Mouse (Mus musculus): ENCODE measurements around the gene Ppp2r5c.

Ppp2r5c gene

DNA sequence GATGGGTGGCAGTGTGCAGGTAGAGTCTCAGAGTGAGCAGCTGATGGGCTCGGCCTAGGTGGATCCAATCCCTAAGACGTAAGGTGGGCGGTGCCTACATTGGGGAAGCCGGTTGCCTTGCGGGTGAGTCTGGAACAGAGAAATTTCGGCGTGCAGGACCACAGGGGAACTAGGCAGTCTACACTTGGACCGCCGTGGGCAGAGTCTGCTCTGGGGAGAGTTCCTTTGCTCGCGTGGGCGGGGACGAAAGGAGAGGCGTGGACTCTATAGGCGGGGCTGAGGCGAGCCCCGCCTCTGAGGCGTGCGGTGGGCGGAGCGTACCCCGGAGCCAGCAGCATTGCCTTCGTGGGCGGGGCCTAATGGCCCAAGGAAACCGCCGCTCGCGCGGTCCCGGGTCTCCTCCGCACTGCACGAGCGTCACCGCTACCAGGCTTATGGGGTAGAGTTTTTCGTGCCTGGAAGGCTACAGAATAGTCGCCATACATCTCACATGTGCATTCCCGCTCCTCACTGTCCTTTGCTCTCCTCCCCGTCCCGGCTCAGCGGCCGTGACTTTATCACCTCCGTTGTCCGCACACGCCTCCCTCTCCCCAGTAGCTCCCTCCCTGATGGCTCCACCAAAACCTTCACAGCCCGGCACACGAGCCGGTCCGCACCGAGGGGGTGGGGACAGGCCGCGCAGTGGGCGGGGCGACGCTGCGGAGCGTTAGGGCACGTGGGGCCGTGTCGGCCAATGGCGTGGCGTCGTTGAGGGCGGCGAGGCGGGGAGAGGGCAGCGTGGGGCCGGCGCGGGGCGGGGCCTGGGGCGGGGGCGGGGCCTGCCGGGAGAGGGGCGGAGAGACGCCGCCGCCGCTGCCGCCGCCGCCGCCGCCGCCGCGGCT is at the start of gene Ppp2r5c:
Gene Ppp2r5c (plus strand): TSS at position 831 of the 881 bp plus-strand sequence.
- DNase-seq (ENCODE audit: low read depth, low spot score) = peak; percentile 78

DNA sequence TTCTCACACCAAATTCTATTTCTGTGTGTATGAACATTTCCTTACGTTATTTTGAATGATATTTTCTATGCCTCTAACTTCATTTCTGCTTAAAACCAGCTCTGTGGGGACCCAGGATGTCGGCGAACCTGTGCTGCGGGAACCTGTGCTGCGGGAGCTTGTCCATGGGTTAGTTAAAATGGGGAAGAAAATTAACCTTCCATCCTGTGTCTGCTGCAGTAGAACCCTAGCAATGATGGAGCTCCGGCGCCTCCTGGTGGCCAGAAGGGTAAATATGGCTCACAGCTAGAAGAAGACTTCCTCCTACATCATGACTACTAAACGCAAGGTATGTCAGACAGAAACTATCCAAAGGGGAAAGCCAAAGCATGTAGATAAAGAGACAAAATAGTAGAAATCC is 48.6 kb upstream of the Ppp2r5c start:
- no peak for DNase-seq (ENCODE audit: low read depth, low spot score)

DNA sequence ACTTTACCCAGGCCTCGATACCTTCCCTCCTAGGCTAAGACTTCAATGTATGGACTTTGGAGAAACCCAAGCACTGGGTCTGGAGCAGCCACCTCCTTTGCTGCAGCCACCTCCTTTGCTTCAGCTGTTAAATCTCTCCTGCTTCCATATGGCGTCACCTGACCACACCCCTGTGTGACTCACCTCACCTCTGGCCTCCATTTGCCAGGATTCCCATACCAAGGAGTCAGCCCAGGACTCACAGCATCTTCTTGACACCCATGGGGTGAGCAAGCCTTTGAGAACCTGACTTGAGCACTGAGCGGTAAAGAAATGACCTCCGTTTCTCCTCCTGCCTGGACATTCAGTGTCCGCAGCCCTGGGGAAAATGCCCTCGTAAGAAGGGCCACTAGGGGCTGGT is 47.8 kb upstream of the Ppp2r5c start:
- DNase-seq (ENCODE audit: low read depth, low spot score) = no peak

DNA sequence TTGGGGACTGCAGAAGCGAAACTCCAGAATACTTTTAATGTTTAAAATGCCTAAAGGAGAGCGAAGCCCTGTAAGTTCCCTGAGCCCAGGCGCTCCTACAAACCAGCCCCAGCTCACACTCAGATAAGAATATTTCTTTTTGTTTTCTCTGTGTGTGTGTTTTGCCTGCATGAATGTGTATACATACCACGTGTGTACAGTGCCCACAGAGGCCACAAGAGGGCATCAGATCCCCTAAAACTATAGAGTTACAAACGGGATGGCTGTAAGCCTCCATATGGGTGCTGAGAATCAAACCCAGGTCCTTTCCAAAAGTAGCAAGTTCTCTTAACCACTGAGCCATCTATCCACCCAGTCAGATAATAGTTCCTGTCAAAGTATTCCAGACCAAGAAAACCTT is 46.0 kb upstream of the Ppp2r5c start:
- DNase-seq (ENCODE audit: low read depth, low spot score) = no peak

DNA sequence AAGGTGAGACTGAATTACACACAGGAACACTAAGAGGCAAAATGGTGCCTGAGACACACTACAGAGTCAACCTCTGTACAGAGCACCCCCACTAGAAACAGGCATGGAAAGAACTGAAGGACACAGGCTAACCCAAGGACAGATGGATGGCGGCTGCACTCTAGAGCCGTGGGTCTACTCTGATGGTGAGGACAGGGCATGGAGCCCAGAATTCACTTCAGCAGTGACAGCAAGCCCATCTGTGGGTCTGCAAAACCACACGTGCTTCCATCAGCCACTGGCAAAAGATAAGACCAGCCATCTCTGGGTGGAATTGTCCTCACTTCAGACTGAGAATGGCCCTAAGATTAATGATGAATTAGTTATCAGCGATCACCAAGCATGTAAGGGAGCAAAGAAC is 45.0 kb upstream of the Ppp2r5c start:
- no peak for DNase-seq (ENCODE audit: low read depth, low spot score)

DNA sequence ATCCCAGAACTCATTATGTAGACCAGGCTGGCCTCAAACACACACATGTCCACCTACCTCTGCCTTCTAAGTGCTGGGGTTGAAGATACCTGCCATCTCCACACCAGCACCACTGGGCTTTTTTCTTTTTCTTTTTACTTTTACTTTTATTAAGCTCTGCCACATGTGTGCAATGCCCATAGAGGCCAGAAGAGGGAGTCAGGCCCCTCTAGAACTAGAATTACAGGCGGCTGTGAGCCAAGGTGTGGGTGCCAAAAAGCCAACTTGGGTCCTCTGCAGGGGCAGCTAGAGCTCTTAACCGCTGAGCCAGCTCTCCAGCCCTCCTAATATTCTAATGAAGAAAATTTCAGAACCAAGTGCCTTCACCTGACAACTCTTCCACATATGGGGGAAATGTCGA is 30.7 kb upstream of the Ppp2r5c start:
- no peak for DNase-seq (ENCODE audit: low read depth, low spot score)

DNA sequence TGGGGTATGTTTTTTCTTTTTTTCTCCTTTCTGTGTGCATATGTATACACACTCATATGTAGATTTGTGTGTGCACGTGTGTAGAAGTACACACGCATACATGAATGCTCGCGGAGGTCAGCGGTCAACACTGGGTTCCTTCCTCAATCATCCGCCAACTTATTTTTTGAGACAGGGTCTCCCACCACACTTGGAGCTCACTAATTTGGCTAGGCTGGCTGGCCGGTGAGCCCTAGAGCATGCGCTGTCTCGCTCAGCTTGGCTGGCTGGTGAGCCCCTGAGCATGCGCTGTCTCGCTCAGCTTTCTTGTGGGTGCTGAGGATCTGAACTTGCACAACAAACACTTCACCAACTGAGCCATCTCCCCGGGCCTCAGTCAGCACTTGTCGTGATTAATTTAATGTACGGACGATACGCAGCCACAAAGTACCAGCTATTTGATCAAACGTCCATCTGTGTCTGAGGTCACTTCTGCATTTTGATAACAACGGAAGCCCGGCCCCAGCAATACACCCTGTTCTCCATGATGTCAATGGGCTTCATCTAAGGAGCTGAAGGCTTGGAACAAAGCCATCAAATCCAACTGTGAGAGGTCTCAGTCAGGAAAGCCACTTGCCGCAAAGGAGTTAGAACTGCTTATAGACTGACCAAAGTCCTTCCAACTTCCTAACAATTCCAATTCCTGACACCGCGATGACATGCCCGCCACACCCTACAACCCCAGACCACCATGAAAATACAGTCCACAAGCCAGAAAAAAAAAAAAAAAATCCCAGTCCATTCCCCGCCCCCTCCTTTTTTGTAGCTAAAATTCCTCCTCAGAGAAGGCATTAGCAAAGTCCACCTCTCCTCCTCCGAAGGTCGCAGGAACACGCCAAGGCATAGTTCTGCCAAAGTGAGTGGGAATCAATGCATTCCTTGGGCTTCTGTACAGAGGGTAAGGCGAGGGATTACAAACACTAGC is 29.6 kb upstream of the Ppp2r5c start:
- no peak for DNase-seq (ENCODE audit: low read depth, low spot score)

DNA sequence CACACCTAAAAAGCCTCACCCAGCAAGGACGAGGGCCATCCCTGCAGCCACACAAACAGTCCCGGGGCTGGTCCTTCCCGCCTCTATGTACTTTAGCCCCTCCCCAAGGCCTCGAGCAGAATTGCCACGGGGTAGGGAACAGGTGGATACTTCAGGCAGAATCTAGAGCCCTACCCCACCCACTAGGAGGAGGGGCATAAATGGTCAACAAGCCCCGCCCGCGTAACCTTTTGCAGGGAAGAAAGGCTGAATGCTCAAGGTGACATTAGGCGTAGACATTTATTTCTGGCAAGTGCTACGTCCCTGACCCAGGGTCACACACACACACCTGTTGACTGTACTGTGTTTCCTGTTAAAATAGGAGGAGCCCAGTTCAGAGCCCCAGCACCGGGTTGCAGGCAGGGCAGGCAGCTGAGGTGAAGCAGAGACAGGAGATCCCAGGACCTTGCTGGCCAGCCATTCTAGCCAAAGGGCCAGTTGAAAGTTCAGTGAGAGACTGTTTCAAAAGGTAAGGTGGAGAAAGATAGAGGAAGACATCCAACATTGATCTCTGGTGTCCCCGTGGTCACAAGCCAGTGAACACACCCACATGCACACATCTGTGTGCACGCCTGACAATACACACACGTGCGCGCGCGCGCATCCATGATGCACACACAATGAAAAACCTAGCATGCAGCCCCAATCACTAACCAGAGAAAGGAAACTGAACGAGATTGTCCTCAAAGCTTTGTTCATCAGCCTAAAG is 28.8 kb upstream of the Ppp2r5c start:
- no peak for DNase-seq (ENCODE audit: low read depth, low spot score)

DNA sequence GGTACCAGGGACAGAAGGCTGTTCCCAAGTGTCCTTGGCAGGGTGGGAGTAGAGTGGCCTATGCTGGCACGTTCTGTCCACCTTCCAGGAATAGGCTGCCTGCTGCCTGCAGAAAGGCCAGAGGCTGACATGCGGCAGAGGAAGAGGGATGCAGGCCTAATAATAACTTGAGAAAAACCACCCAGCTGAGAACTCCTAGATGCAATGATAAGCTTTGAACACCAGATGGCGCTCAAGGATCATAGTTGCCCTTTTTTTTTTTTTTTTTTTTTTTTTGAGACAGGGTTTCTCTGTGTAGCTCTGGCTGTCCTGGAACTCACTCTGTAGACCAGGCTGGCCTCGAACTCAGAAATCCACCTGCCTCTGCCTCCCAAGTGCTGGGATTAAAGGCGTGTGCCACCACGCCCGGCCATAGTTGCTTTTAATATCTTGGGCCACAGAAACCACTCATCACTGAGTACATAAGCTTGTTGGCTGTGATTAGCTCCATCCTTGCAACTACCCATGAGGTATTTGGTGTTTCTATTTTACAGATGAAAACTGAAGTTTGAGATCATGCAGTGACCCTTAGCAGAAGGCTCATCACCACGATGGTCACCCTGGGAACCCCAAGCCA is 28.1 kb upstream of the Ppp2r5c start:
- peak; percentile 49 for DNase-seq (ENCODE audit: low read depth, low spot score)

DNA sequence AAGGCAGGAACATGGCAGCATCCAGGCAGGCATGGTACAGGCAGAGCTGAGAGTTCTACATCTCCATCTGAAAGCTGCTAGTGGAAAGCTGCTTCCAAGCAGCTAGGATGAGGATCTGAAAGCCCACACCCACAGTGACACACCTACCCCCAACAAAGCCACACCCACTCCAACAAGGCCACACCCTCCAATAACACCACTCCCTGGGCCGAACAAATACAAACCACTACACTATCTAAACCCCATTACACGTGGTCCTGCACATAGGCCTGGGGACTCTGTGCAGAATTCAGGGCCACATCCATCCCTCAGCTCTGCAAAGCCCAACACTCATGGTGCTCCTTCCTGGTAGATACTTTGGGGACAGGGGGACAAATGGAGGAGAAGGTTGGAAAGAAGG is 27.0 kb upstream of the Ppp2r5c start:
- no peak for DNase-seq (ENCODE audit: low read depth, low spot score)

DNA sequence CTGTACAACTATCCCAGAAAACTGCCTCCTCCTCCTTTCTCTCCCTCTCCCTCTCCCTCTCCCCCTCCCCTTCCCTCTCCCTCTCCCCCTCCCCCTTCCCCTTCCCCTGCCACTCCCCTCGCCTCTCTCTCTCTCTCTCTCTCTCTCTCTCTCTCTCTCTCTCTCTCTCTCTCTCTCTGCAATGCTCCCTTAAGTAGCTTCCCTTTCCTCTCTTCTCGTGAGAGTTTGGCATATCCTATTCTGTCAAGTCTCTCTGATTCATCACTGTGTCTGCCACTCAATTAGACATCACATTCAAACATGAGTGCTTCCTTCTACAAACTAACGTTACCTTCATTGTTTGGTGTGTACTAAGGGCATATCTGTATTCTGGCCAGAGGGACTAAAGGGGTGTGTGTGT is 25.6 kb upstream of the Ppp2r5c start:
- DNase-seq (ENCODE audit: low read depth, low spot score) = no peak

DNA sequence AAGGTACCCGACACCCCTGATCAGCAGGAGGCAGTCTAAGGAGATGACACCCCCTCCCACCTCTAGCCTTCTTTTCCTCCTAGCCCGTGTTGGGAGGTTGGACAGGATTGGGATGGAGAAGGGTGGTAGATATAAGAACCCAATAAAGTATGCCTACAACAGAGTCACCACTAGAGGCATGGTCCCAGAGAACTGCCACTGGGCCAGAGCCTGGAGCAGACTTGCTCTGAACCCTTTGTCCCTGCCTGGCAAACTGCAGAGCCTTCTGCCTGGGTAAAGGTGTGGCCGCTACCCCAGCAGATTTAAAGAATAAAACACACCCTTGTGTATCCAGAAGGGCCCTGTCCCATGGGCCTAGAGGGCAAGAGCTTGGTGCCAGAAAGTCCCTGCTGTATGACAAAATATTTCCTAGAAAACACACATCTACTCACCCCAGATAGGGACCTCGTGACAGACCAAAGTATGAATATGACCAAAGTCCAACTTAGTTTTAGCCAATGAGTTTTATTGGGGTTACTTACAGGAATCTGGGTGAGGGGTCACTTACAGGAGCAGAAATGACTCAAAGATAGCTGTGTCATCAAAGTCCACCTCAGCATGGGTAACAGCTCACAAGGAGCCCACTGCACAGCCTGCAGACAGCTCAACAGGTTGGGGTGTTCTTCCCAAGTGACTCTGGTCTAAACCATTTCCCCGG is 22.8 kb upstream of the Ppp2r5c start:
- no peak for DNase-seq (ENCODE audit: low read depth, low spot score)

DNA sequence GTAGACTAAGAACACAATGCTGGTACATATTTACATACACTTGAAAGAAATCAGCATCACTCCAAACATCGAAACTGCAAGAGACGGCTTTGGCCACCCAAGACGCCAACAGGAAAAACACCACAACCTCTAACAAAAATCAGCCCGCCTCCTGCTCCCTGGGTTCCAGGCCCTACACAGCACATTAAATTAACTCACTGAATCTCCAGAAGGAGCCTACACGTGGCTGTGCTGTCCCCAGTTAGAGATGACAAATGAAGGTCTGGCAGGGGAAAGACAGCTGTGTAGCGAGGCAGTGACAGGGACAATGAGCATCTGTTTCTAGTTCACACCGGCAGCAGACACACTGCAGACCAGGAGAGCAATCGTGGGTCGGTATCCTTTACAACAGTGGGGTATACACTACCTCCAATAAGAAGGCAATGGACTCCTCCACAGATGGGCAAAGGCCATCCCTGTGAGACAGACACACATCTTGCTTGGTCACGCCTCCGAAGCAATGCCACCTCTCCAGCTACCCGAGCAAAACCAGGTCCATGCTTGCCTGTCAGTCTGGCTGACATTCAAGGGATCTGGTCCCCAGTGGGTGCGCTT is 20.4 kb upstream of the Ppp2r5c start:
- DNase-seq (ENCODE audit: low read depth, low spot score) = no peak

DNA sequence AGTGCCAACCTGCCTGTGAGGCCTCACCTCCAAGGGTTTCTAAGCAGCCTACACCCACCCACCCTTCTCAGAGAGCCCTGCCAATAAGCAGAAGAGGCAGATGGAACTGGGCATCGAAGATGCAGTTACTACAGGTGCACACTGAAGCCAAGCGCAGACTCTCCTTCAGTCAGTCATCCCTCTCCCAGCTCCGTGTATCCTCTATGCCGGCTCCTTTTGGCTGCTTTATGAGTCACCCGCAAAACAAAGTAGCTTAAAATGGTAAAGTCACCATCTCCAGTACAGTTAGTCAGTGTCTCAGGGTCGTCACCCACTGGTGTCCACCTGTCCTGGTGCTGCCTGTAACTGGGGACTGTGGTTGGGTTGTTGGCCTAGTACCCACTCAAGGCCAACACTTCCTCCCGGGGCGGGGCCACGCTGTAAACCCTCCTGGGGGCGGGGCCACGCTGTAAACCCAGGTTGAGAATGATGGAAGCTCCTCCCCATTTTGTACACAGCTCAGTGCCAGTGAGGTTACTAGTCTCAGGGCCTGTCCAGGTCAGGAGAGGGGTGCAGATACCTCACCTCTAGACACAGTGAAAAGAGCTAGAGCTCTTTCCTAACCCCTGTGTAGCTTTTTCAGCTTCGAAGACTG is 17.5 kb upstream of the Ppp2r5c start:
- DNase-seq (ENCODE audit: low read depth, low spot score) = no peak

DNA sequence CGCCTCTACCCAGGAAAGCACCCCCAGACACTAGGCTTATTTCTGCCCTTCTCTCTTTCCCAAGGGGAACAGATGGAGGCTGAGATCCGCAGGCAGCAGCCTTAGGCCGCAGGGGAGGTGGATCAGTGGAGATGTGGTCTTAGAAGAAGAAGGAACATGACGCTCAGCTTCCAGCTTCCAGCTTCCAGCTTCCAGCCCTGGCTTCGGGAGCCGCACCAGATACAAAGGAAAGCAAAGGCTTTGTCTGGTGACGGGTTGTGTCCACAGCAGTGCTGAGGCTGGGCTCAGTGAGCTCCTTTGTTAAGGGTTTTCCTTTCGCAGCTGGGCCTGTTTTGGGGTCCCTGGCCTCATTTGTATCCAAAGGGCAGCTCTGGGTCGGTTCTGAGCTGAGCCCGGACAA is 16.9 kb upstream of the Ppp2r5c start:
- DNase-seq (ENCODE audit: low read depth, low spot score) = no peak

DNA sequence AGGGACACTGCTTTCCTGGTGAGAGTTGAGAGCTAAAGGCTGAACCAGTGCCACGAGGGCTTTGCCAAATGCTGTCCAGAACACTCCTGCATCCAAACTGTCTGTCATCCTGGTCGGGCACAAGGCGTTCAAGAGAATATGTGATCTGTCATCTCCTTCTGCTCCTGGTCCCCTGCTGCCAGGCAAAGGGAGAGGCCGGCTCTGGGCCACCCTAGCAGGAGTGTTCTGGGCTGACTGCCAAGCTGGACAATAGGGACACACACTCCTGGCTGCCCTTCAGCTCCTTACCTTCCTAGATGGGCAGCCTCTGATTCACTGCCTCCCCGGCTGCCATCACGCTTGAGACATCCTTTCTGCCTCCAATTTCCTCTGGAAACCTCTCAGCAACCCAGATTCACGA is 15.1 kb upstream of the Ppp2r5c start:
- no peak for DNase-seq (ENCODE audit: low read depth, low spot score)

DNA sequence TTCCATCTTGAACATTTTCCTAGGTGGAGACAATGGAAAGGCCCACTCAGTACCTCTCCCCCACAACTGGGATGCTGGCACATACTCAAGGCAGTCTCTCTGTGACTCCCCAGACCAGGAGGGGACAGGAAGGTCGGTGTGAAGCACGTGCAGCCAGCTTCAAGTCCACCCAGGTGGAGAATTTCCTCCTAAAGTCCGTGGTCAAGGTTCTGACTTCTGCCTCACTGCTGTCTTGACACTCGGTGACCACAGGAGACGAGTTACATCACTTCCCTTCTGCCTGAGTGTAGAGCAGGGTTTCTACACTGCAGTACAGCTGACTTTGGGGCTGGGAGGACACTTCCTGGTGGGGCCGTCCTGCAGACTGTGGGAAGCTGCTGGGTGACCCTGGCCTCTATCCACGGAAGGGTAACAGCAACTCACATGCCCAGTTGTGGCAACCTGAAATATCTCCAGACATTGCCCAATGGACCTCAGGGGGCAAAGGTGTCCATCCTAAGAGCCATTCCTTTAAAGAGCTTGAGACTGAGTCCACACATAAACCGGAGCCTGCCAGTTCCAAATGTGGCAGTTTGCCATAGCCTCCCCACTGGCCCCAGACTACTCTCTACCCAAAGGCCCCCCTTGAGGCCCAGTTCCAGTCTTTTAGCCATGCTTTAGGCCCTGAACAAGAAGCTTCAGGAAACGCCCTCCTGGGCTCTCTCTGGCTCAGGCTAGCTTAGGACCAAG is 10.1 kb upstream of the Ppp2r5c start:
- DNase-seq (ENCODE audit: low read depth, low spot score) = no peak

DNA sequence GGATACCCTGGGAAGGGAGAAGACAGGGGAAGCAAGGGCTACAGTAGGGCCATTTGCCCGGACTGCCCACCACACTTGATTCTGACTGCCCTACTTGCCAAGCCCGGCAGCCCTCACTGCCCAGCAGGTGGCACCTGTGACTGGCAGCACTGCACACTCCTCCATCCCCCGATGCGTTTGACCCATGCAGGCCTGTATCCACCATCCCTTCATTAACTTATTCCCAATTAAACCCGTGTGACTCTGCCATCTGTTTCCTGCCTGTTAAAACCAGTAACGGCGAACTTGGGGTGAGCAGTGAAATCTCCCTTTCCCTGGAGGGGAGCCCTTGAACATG is 9.6 kb upstream of the Ppp2r5c start:
- no peak for DNase-seq (ENCODE audit: low read depth, low spot score)

DNA sequence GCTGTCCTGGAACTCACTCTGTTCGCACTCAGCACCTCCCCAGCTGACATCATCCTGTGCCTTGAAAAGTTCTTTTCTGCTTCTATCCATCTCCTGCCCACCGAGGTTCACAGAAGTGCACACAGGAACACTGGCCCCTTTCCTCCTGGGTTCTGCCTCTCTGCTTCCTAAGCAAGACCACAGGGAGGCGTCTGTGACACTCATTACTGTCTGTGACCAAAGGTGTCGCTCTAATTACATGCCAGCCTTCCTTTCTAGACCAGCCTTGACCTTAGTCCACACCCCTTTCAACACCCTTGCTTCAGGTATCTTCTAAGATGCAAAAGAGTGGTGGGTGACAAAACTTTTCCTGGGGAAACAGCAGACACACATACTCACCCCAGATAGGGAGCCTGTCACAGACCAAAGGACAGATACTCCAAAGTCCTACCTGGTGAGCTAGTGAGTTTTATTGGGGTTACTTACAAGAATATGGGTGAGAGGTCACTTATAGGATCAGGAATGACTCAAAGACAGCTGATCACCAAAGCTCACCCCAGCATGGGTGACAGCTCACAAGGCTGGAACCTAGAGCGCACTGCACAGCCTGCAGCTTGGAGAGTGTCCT is 8.4 kb upstream of the Ppp2r5c start:
- no peak for DNase-seq (ENCODE audit: low read depth, low spot score)

Data from brain, embryonic 18.5 days (tissue).